Mouse (Mus musculus): ENCODE data around the gene Slc7a11. TPM values are rescaled to one million over a fixed set of nuclear protein-coding genes. Genes with fewer than 3 reads are reported as not detected.

The Slc7a11 gene
- polyA plus RNA-seq, 1 experiment from 2014 or later, result 0.25 TPM

GRCm38 (mm10) chr3:49867147-49867950 lies 576.1 kb downstream of the Slc7a11 start:
- Histone ChIP-seq H3K36me3 (ENCODE audit: control insufficient read depth, insufficient read depth) (no peaks in the 10 kb centered on the region), H3K4me2 (ENCODE audit: low read depth, low read length) (no peak overlapping the region), H3K27me3 (ENCODE audit: control insufficient read depth, insufficient read depth, low read length) (no peaks in the 10 kb centered on the region), H3K27ac (ENCODE audit: low read length) (no peak overlapping the region), H3K4me3 (ENCODE audit: low read length) (no peak overlapping the region), H3K9me3 (replicated peaks; ENCODE audit: control insufficient read depth, low read length) (no peaks in the 10 kb centered on the region), H3K4me1 (ENCODE audit: control insufficient read depth, insufficient read depth, low read length) (peaks cover 3% of the 10 kb centered on the region; the same call in 1 of the 2 replicates), H3K9ac (ENCODE audit: low read length) (no peak overlapping the region)
- no peak for ATAC-seq (replicated peaks; ENCODE audit: extremely low read depth, insufficient read depth, low FRiP score)
- 64% methylated on average over 7 of the region's 7 CpGs for WGBS

- H3K36me3 ChIP-seq (ENCODE audit: control insufficient read depth, insufficient read depth), result no peaks in the 10 kb centered on the region
- no peaks in the 10 kb centered on the region for H3K27me3 ChIP-seq (ENCODE audit: control insufficient read depth, insufficient read depth, low read length)
- H3K27ac ChIP-seq (ENCODE audit: low read length), result no peak overlapping the region; the same call in 1 of the 2 replicates
- peak overlapping the region; percentile 7; the same call in 1 of the 2 replicates for H3K4me3 ChIP-seq (ENCODE audit: low read length)
- peak overlapping the region; percentile 48 for H3K4me2 ChIP-seq (ENCODE audit: low read depth, low read length)
- peak; percentile 49 for ATAC-seq (replicated peaks; ENCODE audit: extremely low read depth, insufficient read depth, low FRiP score)
- peaks cover 3% of the 10 kb centered on the region; the same call in 1 of the 2 replicates for H3K4me1 ChIP-seq (ENCODE audit: control insufficient read depth, insufficient read depth, low read length)
- WGBS, result 20% methylated on average over 11 of the region's 11 CpGs
- H3K9ac ChIP-seq (ENCODE audit: low read length), result peak overlapping the region; percentile 11; the same call in 1 of the 2 replicates
- H3K9me3 ChIP-seq (replicated peaks; ENCODE audit: control insufficient read depth, low read length), result no peaks in the 10 kb centered on the region
Observed at GRCm38 (mm10) chr3:49866061-49866515, 577.3 kb downstream of the Slc7a11 start.

GRCm38 (mm10) chr3:49856797-49857196 lies 586.6 kb downstream of the Slc7a11 start:
- H3K27me3 ChIP-seq (ENCODE audit: control insufficient read depth, insufficient read depth, low read length), result no peaks in the 10 kb centered on the region
- 45% methylated on average over 4 of the region's 4 CpGs for WGBS
- H3K9me3 ChIP-seq (replicated peaks; ENCODE audit: control insufficient read depth, low read length), result no peaks in the 10 kb centered on the region
- H3K9ac ChIP-seq (ENCODE audit: low read length), result no peak overlapping the region
- no peak for ATAC-seq (replicated peaks; ENCODE audit: extremely low read depth, insufficient read depth, low FRiP score)
- H3K4me2 ChIP-seq (ENCODE audit: low read depth, low read length), result no peak overlapping the region
- H3K27ac ChIP-seq (ENCODE audit: low read length), result no peak overlapping the region
- no peak overlapping the region for H3K4me3 ChIP-seq (ENCODE audit: low read length)
- no peaks in the 10 kb centered on the region for H3K36me3 ChIP-seq (ENCODE audit: control insufficient read depth, insufficient read depth)
- no peaks in the 10 kb centered on the region for H3K4me1 ChIP-seq (ENCODE audit: control insufficient read depth, insufficient read depth, low read length)

GRCm38 (mm10) chr3:49854277-49854676 lies 589.1 kb downstream of the Slc7a11 start:
- Histone ChIP-seq H3K27me3 (ENCODE audit: control insufficient read depth, insufficient read depth, low read length) (no peaks in the 10 kb centered on the region), H3K9me3 (replicated peaks; ENCODE audit: control insufficient read depth, low read length) (no peaks in the 10 kb centered on the region), H3K4me2 (ENCODE audit: low read depth, low read length) (no peak overlapping the region), H3K4me1 (ENCODE audit: control insufficient read depth, insufficient read depth, low read length) (no peaks in the 10 kb centered on the region), H3K4me3 (ENCODE audit: low read length) (no peak overlapping the region), H3K36me3 (ENCODE audit: control insufficient read depth, insufficient read depth) (no peaks in the 10 kb centered on the region), H3K9ac (ENCODE audit: low read length) (no peak overlapping the region), H3K27ac (ENCODE audit: low read length) (no peak overlapping the region)
- ATAC-seq (replicated peaks; ENCODE audit: extremely low read depth, insufficient read depth, low FRiP score), result no peak
- 54% methylated on average over 2 of the region's 2 CpGs for WGBS

GRCm38 (mm10) chr3:49842971-49843370 lies 600.4 kb downstream of the Slc7a11 start:
- Histone ChIP-seq H3K9ac (ENCODE audit: low read length) (no peak overlapping the region), H3K9me3 (replicated peaks; ENCODE audit: control insufficient read depth, low read length) (no peaks in the 10 kb centered on the region), H3K4me2 (ENCODE audit: low read depth, low read length) (no peak overlapping the region), H3K4me1 (ENCODE audit: control insufficient read depth, insufficient read depth, low read length) (no peaks in the 10 kb centered on the region), H3K4me3 (ENCODE audit: low read length) (no peak overlapping the region), H3K27me3 (ENCODE audit: control insufficient read depth, insufficient read depth, low read length) (no peaks in the 10 kb centered on the region), H3K36me3 (ENCODE audit: control insufficient read depth, insufficient read depth) (no peaks in the 10 kb centered on the region), H3K27ac (ENCODE audit: low read length) (no peak overlapping the region)
- 55% methylated on average over 3 of the region's 3 CpGs for WGBS
- no peak for ATAC-seq (replicated peaks; ENCODE audit: extremely low read depth, insufficient read depth, low FRiP score)
